Mouse (Mus musculus) midbrain, embryonic 13.5 days (tissue): ENCODE data around the gene Arhgap10. TPM values are rescaled to one million over a fixed set of nuclear protein-coding genes. Genes with fewer than 3 reads are reported as not detected.
A peak's percentile ranks its signal among the peaks of the same experiment; 100 is the strongest.

ENCODE experiments used
- ATAC-seq: fragments of 200-750 bp; cut with Nextera tagmentation; 2 replicates; pipeline ENCODE4 v1.8.0; 2017; ENCODE audit warnings: mild to moderate bottlenecking, moderate TSS enrichment, moderate library complexity
- H3K27ac ChIP-seq: fragments of 300-500 bp; sonication (generic); 2 replicates; pipeline ENCODE4 v1.5.1; 2015; ENCODE audit warnings: inconsistent platforms, mild to moderate bottlenecking, moderate library complexity
- H3K27me3 ChIP-seq: fragments of 300-500 bp; sonication (generic); 2 replicates; pipeline ENCODE4 v1.6.1; 2015; ENCODE audit warnings: mild to moderate bottlenecking, inconsistent platforms
- H3K36me3 ChIP-seq: fragments of 300-500 bp; sonication (generic); 2 replicates; pipeline ENCODE4 v1.6.1; 2015; ENCODE audit warnings: mild to moderate bottlenecking, inconsistent platforms
- H3K4me1 ChIP-seq: fragments of 300-500 bp; sonication (generic); replicated peaks from 2 replicates; pipeline ENCODE4 v1.6.1; 2015; ENCODE audit warnings: inconsistent platforms
- H3K4me2 ChIP-seq: fragments of 300-500 bp; sonication (generic); replicated peaks from 2 replicates; pipeline ENCODE4 v1.6.1; 2015; ENCODE audit warnings: moderate library complexity, mild to moderate bottlenecking, inconsistent platforms
- H3K4me3 ChIP-seq: fragments of 300-500 bp; sonication (generic); replicated peaks from 2 replicates; pipeline ENCODE4 v1.5.1; 2015; ENCODE audit warnings: mild to moderate bottlenecking, inconsistent platforms
- H3K9ac ChIP-seq: fragments of 300-500 bp; sonication (generic); replicated peaks from 2 replicates; pipeline ENCODE4 v1.6.1; 2015; ENCODE audit warnings: mild to moderate bottlenecking, inconsistent platforms
- H3K9me3 ChIP-seq: fragments of 300-500 bp; sonication (generic); 2 replicates; pipeline ENCODE4 v1.6.1; 2016; ENCODE audit warnings: mild to moderate bottlenecking, inconsistent platforms
- WGBS: fragments of 180-500 bp; shearing (Covaris S2); methylation state at CpG from one replicate; pipeline ENCODE4 v1.1.7; 2015; 5-methylcytosine and 5-hydroxymethylcytosine counted together
- polyA plus RNA-seq: library from polyadenylated mRNA; unstranded; fragments of >200 nt; fragmentation: Nextera tagmentation; extraction: Ambion mirVana; gene quantifications from 2 replicates; pipeline ENCODE4 v1.2.1, GENCODE M21; 2015

The Arhgap10 gene
- polyA plus RNA-seq, 1 experiment from 2014 or later = 4.7 TPM

- ATAC-seq = 0 out of 2 replicates have a peak, but pooled peaks have one; percentile 24
- Histone ChIP-seq H3K4me2 (no peak overlapping the region), H3K36me3 (no peaks in the 10 kb centered on the region), H3K9ac (no peak overlapping the region), H3K4me1 (peaks cover 11% of the 10 kb centered on the region), H3K27ac (no peak overlapping the region), H3K4me3 (no peak overlapping the region), H3K27me3 (peaks cover 36% of the 10 kb centered on the region), H3K9me3 (no peaks in the 10 kb centered on the region)
- WGBS = 23% methylated on average over 13 of the region's 13 CpGs
Observed at GRCm38 (mm10) chr8:77511750-77512493, 5.8 kb downstream of the Arhgap10 start.

GRCm38 (mm10) chr8:77510426-77510825 lies 7.3 kb downstream of the Arhgap10 start:
- H3K36me3 ChIP-seq = no peaks in the 10 kb centered on the region
- WGBS = 67% methylated on average over 3 of the region's 3 CpGs

GRCm38 (mm10) chr8:77509044-77509443 lies 8.7 kb downstream of the Arhgap10 start:
- ATAC-seq = no peak
- 91% methylated on average over 7 of the region's 7 CpGs for WGBS

More at GRCm38 (mm10) chr8:77510426-77510825, 7.3 kb downstream of the Arhgap10 start:
- Histone ChIP-seq H3K27ac (no peak overlapping the region), H3K9me3 (no peaks in the 10 kb centered on the region), H3K4me2 (no peak overlapping the region), H3K9ac (no peak overlapping the region), H3K27me3 (peaks cover 21% of the 10 kb centered on the region), H3K4me1 (peaks cover 6% of the 10 kb centered on the region; the same call in 1 of the 2 replicates), H3K4me3 (no peak overlapping the region)
- ATAC-seq = no peak

GRCm38 (mm10) chr8:77507510-77508035 lies 10.2 kb downstream of the Arhgap10 start:
- WGBS = 89% methylated on average over 10 of the region's 10 CpGs
- no peak overlapping the region for H3K4me3 ChIP-seq
- no peak overlapping the region for H3K27ac ChIP-seq
- H3K9me3 ChIP-seq = no peaks in the 10 kb centered on the region
- peaks cover 5% of the 10 kb centered on the region for H3K27me3 ChIP-seq
- H3K9ac ChIP-seq = no peak overlapping the region
- peaks cover 6% of the 10 kb centered on the region; the same call in 1 of the 2 replicates for H3K4me1 ChIP-seq
- no peak overlapping the region for H3K4me2 ChIP-seq
- no peaks in the 10 kb centered on the region for H3K36me3 ChIP-seq
- ATAC-seq = no peak

More at GRCm38 (mm10) chr8:77509044-77509443, 8.7 kb downstream of the Arhgap10 start:
- no peak overlapping the region for H3K27ac ChIP-seq
- no peaks in the 10 kb centered on the region for H3K9me3 ChIP-seq
- H3K36me3 ChIP-seq = no peaks in the 10 kb centered on the region
- no peak overlapping the region for H3K4me3 ChIP-seq
- H3K4me1 ChIP-seq = peaks cover 6% of the 10 kb centered on the region; the same call in 1 of the 2 replicates
- H3K9ac ChIP-seq = no peak overlapping the region
- H3K27me3 ChIP-seq = peaks cover 16% of the 10 kb centered on the region
- no peak overlapping the region for H3K4me2 ChIP-seq

GRCm38 (mm10) chr8:77506539-77506938 lies 11.2 kb downstream of the Arhgap10 start:
- Histone ChIP-seq H3K36me3 (no peaks in the 10 kb centered on the region), H3K4me1 (no peaks in the 10 kb centered on the region), H3K9me3 (no peaks in the 10 kb centered on the region), H3K4me3 (no peak overlapping the region), H3K4me2 (no peak overlapping the region), H3K27ac (no peak overlapping the region), H3K27me3 (peaks cover 4% of the 10 kb centered on the region; the same call in 1 of the 2 replicates), H3K9ac (no peak overlapping the region)
- WGBS = 86% methylated on average over 7 of the region's 7 CpGs
- ATAC-seq = no peak

- H3K4me3 ChIP-seq = no peak overlapping the region
- no peaks in the 10 kb centered on the region for H3K27me3 ChIP-seq
- H3K36me3 ChIP-seq = no peaks in the 10 kb centered on the region
- 96% methylated on average over 6 of the region's 6 CpGs for WGBS
- H3K4me2 ChIP-seq = no peak overlapping the region
- H3K9me3 ChIP-seq = no peaks in the 10 kb centered on the region
- no peaks in the 10 kb centered on the region; the same call in 1 of the 2 replicates for H3K4me1 ChIP-seq
- no peak for ATAC-seq
- H3K9ac ChIP-seq = no peak overlapping the region
- H3K27ac ChIP-seq = no peak overlapping the region
Observed at GRCm38 (mm10) chr8:77502547-77502946, 15.2 kb downstream of the Arhgap10 start.

GRCm38 (mm10) chr8:77501131-77501530 lies 16.6 kb downstream of the Arhgap10 start:
- no peak for ATAC-seq
- H3K27me3 ChIP-seq = no peaks in the 10 kb centered on the region
- H3K27ac ChIP-seq = no peak overlapping the region
- WGBS = 91% methylated on average over 8 of the region's 8 CpGs
- H3K9ac ChIP-seq = no peak overlapping the region
- H3K9me3 ChIP-seq = no peaks in the 10 kb centered on the region
- no peaks in the 10 kb centered on the region for H3K36me3 ChIP-seq
- H3K4me1 ChIP-seq = no peaks in the 10 kb centered on the region; the same call in 1 of the 2 replicates
- no peak overlapping the region for H3K4me2 ChIP-seq
- no peak overlapping the region for H3K4me3 ChIP-seq

GRCm38 (mm10) chr8:77500264-77500663 lies 17.5 kb downstream of the Arhgap10 start:
- H3K4me2 ChIP-seq = no peak overlapping the region
- ATAC-seq = no peak
- 94% methylated on average over 3 of the region's 3 CpGs for WGBS
- no peaks in the 10 kb centered on the region for H3K27me3 ChIP-seq
- H3K27ac ChIP-seq = no peak overlapping the region
- no peaks in the 10 kb centered on the region for H3K9me3 ChIP-seq
- no peak overlapping the region for H3K4me3 ChIP-seq
- no peaks in the 10 kb centered on the region; the same call in 1 of the 2 replicates for H3K4me1 ChIP-seq
- H3K9ac ChIP-seq = no peak overlapping the region
- no peaks in the 10 kb centered on the region for H3K36me3 ChIP-seq

- Histone ChIP-seq H3K9me3 (no peaks in the 10 kb centered on the region), H3K4me3 (no peak overlapping the region), H3K4me1 (no peaks in the 10 kb centered on the region; the same call in 1 of the 2 replicates), H3K9ac (no peak overlapping the region), H3K27ac (no peak overlapping the region), H3K4me2 (no peak overlapping the region), H3K27me3 (no peaks in the 10 kb centered on the region), H3K36me3 (no peaks in the 10 kb centered on the region)
- WGBS = 84% methylated on average over 2 of the region's 2 CpGs
- no peak for ATAC-seq
Observed at GRCm38 (mm10) chr8:77497442-77497841, 20.3 kb downstream of the Arhgap10 start.

GRCm38 (mm10) chr8:77496253-77496652 lies 21.5 kb downstream of the Arhgap10 start:
- WGBS = 76% methylated on average over 1 of the region's 1 CpGs

GRCm38 (mm10) chr8:77494376-77495328 lies 23.1 kb downstream of the Arhgap10 start:
- Histone ChIP-seq H3K27me3 (no peaks in the 10 kb centered on the region), H3K9ac (no peak overlapping the region), H3K4me3 (no peak overlapping the region), H3K4me2 (no peak overlapping the region), H3K9me3 (no peaks in the 10 kb centered on the region), H3K36me3 (no peaks in the 10 kb centered on the region), H3K27ac (no peak overlapping the region), H3K4me1 (no peaks in the 10 kb centered on the region; the same call in 1 of the 2 replicates)
- 77% methylated on average over 10 of the region's 10 CpGs for WGBS
- 0 out of 2 replicates have a peak, but pooled peaks have one; percentile 44 for ATAC-seq

More at GRCm38 (mm10) chr8:77496253-77496652, 21.5 kb downstream of the Arhgap10 start:
- Histone ChIP-seq H3K4me1 (no peaks in the 10 kb centered on the region; the same call in 1 of the 2 replicates), H3K27ac (no peak overlapping the region), H3K9me3 (no peaks in the 10 kb centered on the region), H3K9ac (no peak overlapping the region), H3K4me3 (no peak overlapping the region), H3K36me3 (no peaks in the 10 kb centered on the region), H3K4me2 (no peak overlapping the region), H3K27me3 (no peaks in the 10 kb centered on the region)
- ATAC-seq = no peak
